Mouse (Mus musculus) G1E (cell line): ENCODE results near the gene Fam155a. TPM values are rescaled to one million over a fixed set of nuclear protein-coding genes. Genes with fewer than 3 reads are reported as not detected.

Experiments
- ATAC-seq: 2 replicates; pipeline ENCODE4 v1.8.0; 2016; ENCODE audit warnings: mild to moderate bottlenecking; ENCODE audit not compliant: insufficient number of reproducible peaks, poor library complexity, low FRiP score, severe bottlenecking; ENCODE audit errors: extremely low read depth
- DNase-seq: peaks from one replicate; pipeline ENCODE4 v3.0.0; 2012; ENCODE audit warnings: low spot score
- H3K27me3 ChIP-seq: 2 replicates; pipeline ENCODE4 v1.6.1; 2012; ENCODE audit warnings: mild to moderate bottlenecking, low read length, inconsistent platforms; ENCODE audit not compliant: insufficient read depth
- H3K36me3 ChIP-seq: replicated peaks from 2 replicates; pipeline ENCODE3; 2012; ENCODE audit warnings: mild to moderate bottlenecking, inconsistent platforms
- H3K4me1 ChIP-seq: 2 replicates; pipeline ENCODE4 v1.6.1; 2012; ENCODE audit warnings: low read depth, low read length, inconsistent platforms, mixed read lengths; ENCODE audit not compliant: insufficient read depth
- H3K4me3 ChIP-seq: 2 replicates; pipeline ENCODE4 v1.5.1; 2012; ENCODE audit warnings: low read depth, mild to moderate bottlenecking, inconsistent platforms, low read length, moderate library complexity, mixed read lengths
- H3K9me3 ChIP-seq: replicated peaks from 2 replicates; pipeline ENCODE4 v1.6.1; 2012; ENCODE audit warnings: inconsistent platforms
- CTCF ChIP-seq: IDR thresholded peaks from 2 replicates; pipeline ENCODE4 v1.5.1; 2012; ENCODE audit warnings: low read depth, low read length, inconsistent platforms, mixed read lengths
- GATA1 ChIP-seq: IDR thresholded peaks from 2 replicates; pipeline ENCODE4 v1.6.1; 2012; ENCODE audit warnings: borderline replicate concordance, low read length, inconsistent platforms, mixed read lengths
- GATA2 ChIP-seq: IDR thresholded peaks from 2 replicates; pipeline ENCODE4 v1.6.1; 2012; ENCODE audit warnings: low read depth, low read length, inconsistent platforms, borderline replicate concordance
- POLR2AphosphoS5 ChIP-seq: IDR thresholded peaks from 2 replicates; pipeline ENCODE4 v1.6.1; 2012; ENCODE audit warnings: low read depth, low read length, inconsistent platforms; ENCODE audit not compliant: insufficient replicate concordance
- TAL1 ChIP-seq: conservative IDR thresholded peaks from 2 replicates; pipeline ENCODE4 v1.6.1; 2012; ENCODE audit warnings: low read depth, low read length, inconsistent platforms, mixed read lengths
- polyA plus RNA-seq: library from polyadenylated mRNA; stranded (reverse); fragments of >175 nt; gene quantifications from 2 replicates; pipeline ENCODE4 v1.2.3, GENCODE M21; 2012
- total RNA-seq, 2 experiments: library from RNA; stranded (forward) in 1 of 2; stranded (reverse) in 1 of 2; fragments of 200-1000 nt in 1 of 2; fragments of >200 nt in 1 of 2; fragmentation: Nextera tagmentation in 1 of 2; gene quantifications; 2 replicates each; pipeline ENCODE4 v1.2.3; 2014 to 2017

The Fam155a gene
- total and polyA plus RNA-seq, 3 experiments, result 0.27 TPM; not detected in 2

DNA sequence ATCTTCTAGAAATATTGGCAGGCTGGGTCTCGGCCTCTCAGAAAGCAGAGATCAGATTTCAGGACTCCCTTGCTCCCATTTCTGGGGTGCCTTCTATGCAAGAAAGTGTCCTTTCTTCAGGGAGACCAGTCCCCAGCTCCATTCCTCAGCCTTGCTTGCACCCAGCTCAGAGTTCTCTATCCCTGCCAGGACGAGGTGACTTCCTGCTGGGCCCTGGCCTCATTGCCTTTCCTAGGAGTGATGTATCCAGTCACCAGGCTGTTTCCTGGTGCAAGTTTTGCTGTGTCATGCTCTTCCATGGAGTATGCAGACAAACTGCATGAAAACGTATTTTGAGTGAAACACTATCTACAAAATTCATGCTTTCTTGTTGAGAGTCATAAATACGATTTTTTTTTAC lies 342.1 kb downstream of the Fam155a start:
- Histone ChIP-seq H3K4me1 (no peaks in the 10 kb centered on the region), H3K36me3 (no peaks in the 10 kb centered on the region), H3K27me3 (no peaks in the 10 kb centered on the region), H3K4me3 (no peak overlapping the region), H3K9me3 (no peaks in the 10 kb centered on the region)
- no peak for DNase-seq
- TF ChIP-seq GATA2, result no peak
- TF ChIP-seq TAL1, result no peak
- no peak for TF ChIP-seq POLR2AphosphoS5
- TF ChIP-seq GATA1, result no peak
- no peak for TF ChIP-seq CTCF
- ATAC-seq, result no peak

DNA sequence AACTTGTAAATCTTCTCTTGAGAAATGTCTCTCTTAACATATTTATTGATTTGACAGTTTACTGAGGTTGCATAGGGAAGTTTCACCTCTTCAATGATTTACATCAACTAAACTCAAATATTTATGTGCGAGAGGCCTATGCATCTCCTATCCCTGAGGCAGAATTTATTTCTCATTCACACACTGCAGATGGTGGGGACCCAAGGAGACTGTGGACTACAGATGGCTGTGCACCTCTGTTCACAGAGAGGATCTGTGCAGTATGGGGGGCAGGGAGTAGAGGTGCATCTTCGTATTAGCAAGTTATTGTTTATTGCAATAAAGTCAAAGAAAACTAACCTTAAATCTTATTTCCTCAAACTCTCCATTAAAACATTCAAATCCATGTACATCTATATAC lies 346.9 kb downstream of the Fam155a start:
- Histone ChIP-seq H3K9me3 (no peaks in the 10 kb centered on the region), H3K4me1 (no peaks in the 10 kb centered on the region; the same call in 1 of the 2 replicates), H3K36me3 (no peaks in the 10 kb centered on the region), H3K4me3 (no peak overlapping the region), H3K27me3 (0 out of 2 replicates have a peak, but pooled peaks cover 2% of the 10 kb centered on the region)
- no peak for TF ChIP-seq CTCF
- TF ChIP-seq TAL1, result no peak
- TF ChIP-seq POLR2AphosphoS5, result no peak
- no peak for TF ChIP-seq GATA2
- no peak for TF ChIP-seq GATA1
- DNase-seq, result no peak
- no peak for ATAC-seq

DNA sequence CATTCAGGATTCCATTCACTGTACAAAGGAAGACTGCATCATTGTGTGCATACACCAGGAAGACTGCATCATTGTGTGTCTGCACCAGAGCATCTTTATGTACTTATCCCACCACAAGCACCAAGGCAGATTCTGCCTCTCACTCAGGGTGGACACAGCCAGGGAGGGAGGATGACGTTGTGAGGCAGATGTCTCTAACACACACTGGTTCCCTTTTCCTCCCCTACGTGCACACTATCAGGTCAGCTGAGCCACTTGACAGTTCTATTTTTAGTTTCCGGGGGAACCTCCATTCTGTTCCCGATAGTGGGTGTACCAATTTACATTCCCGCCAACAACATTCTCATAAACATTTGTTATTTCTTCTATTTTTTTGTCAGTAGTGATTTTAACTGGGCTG lies 347.4 kb downstream of the Fam155a start:
- H3K27me3 ChIP-seq, result 0 out of 2 replicates have a peak, but pooled peaks cover 2% of the 10 kb centered on the region
- no peaks in the 10 kb centered on the region for H3K9me3 ChIP-seq
- no peak for TF ChIP-seq GATA1
- TF ChIP-seq POLR2AphosphoS5, result no peak
- no peak for TF ChIP-seq TAL1
- no peak for TF ChIP-seq GATA2
- no peak for TF ChIP-seq CTCF
- no peaks in the 10 kb centered on the region for H3K36me3 ChIP-seq
- no peak overlapping the region for H3K4me3 ChIP-seq
- DNase-seq (no peak), ATAC-seq (no peak)
- H3K4me1 ChIP-seq, result no peaks in the 10 kb centered on the region; the same call in 1 of the 2 replicates

DNA sequence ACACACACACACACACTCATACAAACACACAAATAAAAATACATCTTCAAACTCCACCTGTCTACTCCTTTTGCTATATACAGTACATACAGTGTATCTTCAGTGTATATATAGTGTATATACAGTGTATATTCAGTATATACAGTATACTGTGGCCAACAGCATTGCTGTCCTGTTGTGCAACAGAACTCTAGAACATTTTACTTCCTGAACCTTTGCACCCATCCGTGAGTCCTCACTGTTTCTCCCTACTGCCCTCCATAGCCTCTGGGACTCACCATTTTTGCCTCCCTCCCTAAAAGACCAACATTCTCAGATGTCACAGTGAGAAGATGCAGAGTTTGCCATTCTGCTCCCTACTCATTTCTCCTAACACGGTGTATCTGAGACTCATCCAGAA lies 347.8 kb downstream of the Fam155a start:
- Histone ChIP-seq H3K4me3 (no peak overlapping the region), H3K27me3 (0 out of 2 replicates have a peak, but pooled peaks cover 2% of the 10 kb centered on the region), H3K36me3 (no peaks in the 10 kb centered on the region), H3K9me3 (no peaks in the 10 kb centered on the region), H3K4me1 (no peaks in the 10 kb centered on the region; the same call in 1 of the 2 replicates)
- ATAC-seq (no peak), DNase-seq (no peak)
- TF ChIP-seq CTCF, result no peak
- no peak for TF ChIP-seq GATA1
- TF ChIP-seq POLR2AphosphoS5, result no peak
- TF ChIP-seq TAL1, result no peak
- TF ChIP-seq GATA2, result no peak

DNA sequence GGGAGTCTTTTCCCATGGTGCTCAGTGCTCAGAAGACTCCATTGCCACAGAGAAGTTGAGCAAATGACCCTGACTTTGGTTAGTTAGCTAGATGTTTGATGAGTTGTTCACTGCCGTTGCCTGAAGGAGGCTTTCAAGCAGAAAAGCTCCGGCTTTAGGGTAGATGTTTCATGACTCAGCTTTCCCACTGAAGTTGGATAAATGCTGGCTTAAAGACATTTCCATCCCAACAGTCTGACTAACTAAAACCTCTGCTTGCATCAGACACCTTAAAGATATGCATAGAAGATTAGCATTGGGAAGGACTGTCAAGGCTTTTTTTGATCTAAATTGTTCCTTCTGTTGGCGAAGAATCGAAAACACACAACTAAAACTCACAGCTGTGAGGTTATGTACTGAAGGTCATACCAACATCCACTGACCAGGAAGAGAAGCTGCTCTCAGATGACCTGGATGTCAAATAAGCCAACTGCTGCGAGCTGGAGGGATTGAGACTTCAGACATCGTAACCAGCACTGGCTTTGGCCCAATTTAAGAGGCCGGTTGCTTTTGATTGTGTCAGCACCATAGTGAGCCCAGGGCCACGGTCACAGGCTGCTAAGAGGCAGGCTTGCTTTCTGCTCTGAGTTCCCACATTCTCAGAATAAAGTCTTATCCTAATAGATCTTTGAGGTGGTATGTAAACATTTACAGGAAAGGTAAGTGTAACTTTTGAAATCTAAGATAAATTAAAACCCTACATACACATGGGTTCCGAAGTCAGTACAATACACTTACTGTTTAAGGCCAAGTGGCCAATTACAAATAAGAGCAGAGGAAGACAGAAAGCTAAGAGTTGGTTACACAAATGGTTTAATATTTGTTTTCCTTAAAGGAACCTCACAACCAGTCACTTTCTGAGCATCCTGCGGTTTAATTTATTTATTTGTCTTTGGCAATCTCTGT lies 351.8 kb downstream of the Fam155a start:
- peaks cover 5% of the 10 kb centered on the region; the same call in 1 of the 2 replicates for H3K27me3 ChIP-seq
- H3K4me1 ChIP-seq, result no peaks in the 10 kb centered on the region; the same call in 1 of the 2 replicates
- H3K4me3 ChIP-seq, result no peak overlapping the region
- no peaks in the 10 kb centered on the region for H3K36me3 ChIP-seq
- DNase-seq (no peak), ATAC-seq (no peak)
- H3K9me3 ChIP-seq, result no peaks in the 10 kb centered on the region
- TF ChIP-seq TAL1, result no peak
- no peak for TF ChIP-seq GATA2
- no peak for TF ChIP-seq CTCF
- no peak for TF ChIP-seq GATA1
- no peak for TF ChIP-seq POLR2AphosphoS5

DNA sequence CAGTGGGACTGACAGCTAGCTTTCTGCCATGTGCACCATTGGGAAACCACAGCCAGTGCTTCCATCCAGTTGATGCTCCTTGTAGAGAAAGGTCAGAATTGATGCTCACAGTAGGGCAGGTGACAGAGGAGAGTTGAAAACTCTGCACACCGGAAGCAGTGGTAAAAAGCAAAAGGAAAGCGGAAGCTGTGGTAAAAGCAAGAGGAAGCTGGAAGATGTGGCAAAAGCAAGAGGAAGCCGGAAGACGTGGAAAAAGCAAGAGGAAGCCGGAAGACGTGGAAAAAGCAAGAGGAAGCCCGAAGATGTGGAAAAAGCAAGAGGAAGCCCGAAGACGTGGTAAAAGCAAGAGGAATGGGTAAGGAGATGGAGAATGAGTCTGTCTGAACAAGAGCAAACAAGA lies 354.8 kb downstream of the Fam155a start:
- no peaks in the 10 kb centered on the region for H3K9me3 ChIP-seq
- ATAC-seq, result no peak

More for the DNA sequence above, 354.8 kb downstream of the Fam155a start:
- Histone ChIP-seq H3K4me1 (no peaks in the 10 kb centered on the region; the same call in 1 of the 2 replicates), H3K36me3 (no peaks in the 10 kb centered on the region), H3K4me3 (no peak overlapping the region), H3K27me3 (peaks cover 5% of the 10 kb centered on the region; the same call in 1 of the 2 replicates)
- no peak for DNase-seq
- TF ChIP-seq GATA1 (no peak), GATA2 (no peak), POLR2AphosphoS5 (no peak), TAL1 (no peak), CTCF (no peak)
